Mouse (Mus musculus) small intestine, adult 2 months (tissue): ENCODE data around the gene Apbb2. TPM values are rescaled to one million over a fixed set of nuclear protein-coding genes. Genes with fewer than 3 reads are reported as not detected.

Experiments used
- H3K27ac ChIP-seq: fragments of 200-500 bp; 2 replicates; pipeline ENCODE4 v1.5.1; 2012; ENCODE audit warnings: low read depth, low read length, control low read depth, inconsistent platforms; ENCODE audit not compliant: insufficient read depth
- H3K27me3 ChIP-seq: fragments of 200-500 bp; 2 replicates; pipeline ENCODE4 v1.6.1; 2012; ENCODE audit warnings: mild to moderate bottlenecking, moderate library complexity, low read length, inconsistent platforms; ENCODE audit not compliant: control insufficient read depth, insufficient read depth
- H3K36me3 ChIP-seq: fragments of 200-500 bp; 2 replicates; pipeline ENCODE4 v1.6.1; 2012; ENCODE audit warnings: mild to moderate bottlenecking, low read length, control low read depth, inconsistent platforms; ENCODE audit not compliant: control insufficient read depth, insufficient read depth
- H3K4me1 ChIP-seq: fragments of 200-500 bp; 2 replicates; pipeline ENCODE4 v1.6.1; 2012; ENCODE audit warnings: low read length, inconsistent platforms, mixed read lengths; ENCODE audit not compliant: control insufficient read depth, insufficient read depth, insufficient read length
- H3K4me3 ChIP-seq: fragments of 200-500 bp; 2 replicates; pipeline ENCODE4 v1.5.1; 2012; ENCODE audit warnings: low read depth, mild to moderate bottlenecking, control low read depth, inconsistent platforms, low read length, moderate library complexity
- CTCF ChIP-seq: fragments of 200-500 bp; IDR thresholded peaks from 2 replicates; pipeline ENCODE4 v1.5.1; 2012; ENCODE audit warnings: low read depth, mild to moderate bottlenecking, control low read depth, inconsistent platforms, low read length, moderate library complexity, mixed read lengths; ENCODE audit not compliant: insufficient replicate concordance, insufficient read length; ENCODE audit errors: extremely low read depth
- POLR2A ChIP-seq: fragments of 200-500 bp; IDR thresholded peaks from 2 replicates; pipeline ENCODE4 v1.6.1; 2012; ENCODE audit warnings: low read depth, mild to moderate bottlenecking, control low read depth, inconsistent platforms, low read length, moderate library complexity
- WGBS: fragments of 180-500 bp; shearing (Covaris S2); methylation state at CpG from one replicate; pipeline ENCODE4 v1.1.7; 2018; 5-methylcytosine and 5-hydroxymethylcytosine counted together
- polyA plus RNA-seq: library from polyadenylated mRNA; depleted of rRNA; stranded (reverse); fragments of >200 nt; gene quantifications from 2 replicates; pipeline ENCODE4 v1.2.3, GENCODE M21; 2012

Gene Apbb2
- polyA plus RNA-seq, 1 experiment: 8.3 TPM

DNA sequence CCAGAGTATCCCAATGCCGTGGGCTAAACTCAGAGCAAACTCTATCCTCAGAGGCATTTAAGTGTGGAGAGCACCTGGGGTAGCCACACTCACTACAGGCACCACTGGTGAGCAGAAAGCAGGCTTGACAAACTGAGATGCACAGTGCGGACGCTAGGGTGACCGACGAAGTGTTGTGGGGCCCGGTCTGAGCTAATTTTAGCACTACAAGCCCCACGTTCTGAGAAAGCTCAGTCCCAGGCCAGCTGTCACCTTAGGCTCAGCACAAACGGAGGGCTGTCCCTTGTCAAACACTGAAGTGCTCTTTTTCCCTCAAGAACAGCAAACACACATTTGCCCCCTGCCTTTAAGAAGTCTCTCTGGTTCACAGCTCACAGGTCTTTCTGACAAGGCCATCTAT lies 201.3 kb downstream of the Apbb2 start:
- no peaks in the 10 kb centered on the region; the same call in 1 of the 2 replicates for H3K36me3 ChIP-seq
- 72% methylated on average over 8 of the region's 8 CpGs for WGBS
- no peak overlapping the region for H3K27ac ChIP-seq
- H3K4me3 ChIP-seq: no peak overlapping the region
- TF ChIP-seq POLR2A: no peak
- TF ChIP-seq CTCF: no peak
- no peaks in the 10 kb centered on the region for H3K4me1 ChIP-seq
- no peaks in the 10 kb centered on the region for H3K27me3 ChIP-seq

DNA sequence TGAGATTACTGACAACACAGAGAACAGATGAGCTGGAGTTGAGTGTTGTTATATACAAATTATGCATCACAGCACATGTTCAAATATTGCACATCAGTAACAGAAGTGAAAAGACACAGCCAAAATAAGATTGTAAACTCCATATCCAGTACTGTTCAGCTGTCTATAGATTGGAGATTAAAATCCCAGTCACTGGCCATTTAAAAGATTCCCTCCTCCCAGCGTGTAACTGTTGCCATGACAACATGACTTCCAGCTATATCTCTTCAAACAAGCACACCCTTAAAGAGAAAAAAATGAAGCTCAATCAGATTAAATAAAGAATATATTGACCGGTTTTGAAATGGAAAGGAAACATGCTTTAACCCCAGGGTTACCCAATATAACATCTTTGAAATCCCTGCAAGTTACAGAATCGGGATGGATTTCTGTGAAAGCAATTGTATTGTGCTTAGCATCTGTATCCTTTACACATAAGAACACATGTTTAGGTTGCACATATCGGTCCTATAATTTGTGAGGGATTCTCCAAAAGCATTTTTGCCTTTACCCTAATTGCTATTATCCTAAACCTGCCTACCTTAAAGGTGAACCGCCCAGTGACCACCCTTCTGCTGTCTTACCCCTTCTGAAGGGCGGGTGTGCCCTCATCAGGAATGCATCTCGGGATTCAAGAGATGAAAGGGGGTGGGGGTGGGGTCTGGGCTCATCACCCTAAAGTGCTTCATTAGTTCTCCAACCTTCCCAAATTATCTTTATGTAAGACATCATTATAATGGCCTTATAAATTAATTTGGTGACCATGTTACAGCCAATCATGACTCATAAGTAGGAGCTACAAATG lies 202.7 kb downstream of the Apbb2 start:
- WGBS: 78% methylated on average over 7 of the region's 7 CpGs
- H3K36me3 ChIP-seq: no peaks in the 10 kb centered on the region; the same call in 1 of the 2 replicates
- H3K27ac ChIP-seq: no peak overlapping the region
- H3K4me1 ChIP-seq: no peaks in the 10 kb centered on the region
- no peak overlapping the region for H3K4me3 ChIP-seq
- TF ChIP-seq CTCF (no peak), POLR2A (no peak)
- H3K27me3 ChIP-seq: no peaks in the 10 kb centered on the region

DNA sequence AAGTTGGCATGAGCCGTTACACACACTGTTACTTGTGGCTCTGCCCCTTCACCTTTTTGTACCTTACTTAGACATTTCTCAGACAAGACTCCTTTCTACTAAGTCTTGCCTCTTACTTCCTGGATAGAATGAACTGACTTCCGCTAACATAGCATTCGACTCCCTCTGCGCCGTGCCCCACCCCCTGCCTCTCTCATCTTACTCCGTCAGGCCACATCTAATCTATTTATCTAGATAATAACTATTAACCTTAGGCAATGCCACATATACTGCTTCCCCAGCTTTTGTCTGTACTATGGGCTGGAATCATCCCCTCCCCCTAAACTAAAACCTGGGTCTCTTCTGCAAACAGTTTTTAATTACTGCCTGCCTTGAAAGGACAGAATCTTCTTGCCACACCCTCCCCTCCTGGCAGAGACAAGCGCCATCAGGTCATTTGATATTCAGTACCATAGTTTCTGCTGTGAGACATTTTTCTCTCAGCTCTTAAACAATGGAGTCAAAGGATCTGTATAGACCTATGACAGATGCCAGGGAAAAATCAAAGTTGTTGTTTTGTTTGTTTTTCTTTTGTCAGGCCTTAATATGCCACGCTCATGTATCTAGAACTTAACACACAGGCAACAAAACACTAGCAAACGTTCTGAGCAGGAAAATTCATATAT lies 203.4 kb downstream of the Apbb2 start:
- Histone ChIP-seq H3K4me1 (no peaks in the 10 kb centered on the region), H3K27me3 (no peaks in the 10 kb centered on the region), H3K4me3 (no peak overlapping the region), H3K36me3 (no peaks in the 10 kb centered on the region; the same call in 1 of the 2 replicates), H3K27ac (no peak overlapping the region)
- TF ChIP-seq CTCF (no peak), POLR2A (no peak)
- WGBS: 67% methylated on average over 9 of the region's 9 CpGs

DNA sequence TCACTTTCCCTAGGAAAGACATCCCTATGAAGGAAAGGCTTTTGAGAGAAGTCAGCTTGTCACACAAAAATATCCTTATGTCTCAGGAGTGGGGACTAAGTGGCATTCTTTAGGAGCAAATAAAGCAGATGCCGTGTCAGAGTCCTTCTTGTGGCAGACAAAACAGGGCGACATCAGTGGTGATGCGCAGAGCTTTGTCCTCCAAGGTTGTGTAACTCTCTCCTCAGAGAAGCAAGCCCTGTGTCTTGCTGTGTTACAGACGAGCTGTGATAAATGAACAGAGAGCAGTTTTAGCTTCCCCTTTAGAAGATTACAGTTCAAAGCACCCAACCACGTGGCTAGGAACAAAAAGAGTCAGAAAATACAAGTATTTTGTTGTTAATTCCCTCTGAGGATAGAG lies 205.2 kb downstream of the Apbb2 start:
- Histone ChIP-seq H3K27ac (no peak overlapping the region), H3K4me1 (no peaks in the 10 kb centered on the region), H3K4me3 (no peak overlapping the region), H3K36me3 (no peaks in the 10 kb centered on the region; the same call in 1 of the 2 replicates), H3K27me3 (no peaks in the 10 kb centered on the region)
- 79% methylated on average over 5 of the region's 5 CpGs for WGBS
- TF ChIP-seq POLR2A: no peak
- TF ChIP-seq CTCF: no peak

DNA sequence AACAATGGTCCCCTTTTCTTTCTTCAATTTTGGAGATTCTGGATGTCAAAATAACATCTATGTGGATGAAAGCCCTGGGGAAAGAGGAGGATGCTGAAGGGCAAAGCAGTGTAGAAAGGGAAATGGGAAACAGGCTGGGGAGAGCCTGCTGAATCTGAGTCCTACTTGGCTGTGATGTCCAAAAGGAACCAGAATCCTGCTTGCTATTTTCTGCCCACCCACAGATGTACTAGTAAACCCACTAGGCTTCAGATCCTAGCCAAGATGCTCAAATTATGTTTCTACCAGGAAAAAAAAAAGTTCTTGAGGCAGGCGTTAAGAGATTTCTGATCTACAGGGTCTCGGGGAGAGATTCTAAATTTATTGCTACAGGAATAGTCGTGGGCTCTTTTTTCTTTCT lies 205.8 kb downstream of the Apbb2 start:
- WGBS: 90% methylated on average over 3 of the region's 3 CpGs

DNA sequence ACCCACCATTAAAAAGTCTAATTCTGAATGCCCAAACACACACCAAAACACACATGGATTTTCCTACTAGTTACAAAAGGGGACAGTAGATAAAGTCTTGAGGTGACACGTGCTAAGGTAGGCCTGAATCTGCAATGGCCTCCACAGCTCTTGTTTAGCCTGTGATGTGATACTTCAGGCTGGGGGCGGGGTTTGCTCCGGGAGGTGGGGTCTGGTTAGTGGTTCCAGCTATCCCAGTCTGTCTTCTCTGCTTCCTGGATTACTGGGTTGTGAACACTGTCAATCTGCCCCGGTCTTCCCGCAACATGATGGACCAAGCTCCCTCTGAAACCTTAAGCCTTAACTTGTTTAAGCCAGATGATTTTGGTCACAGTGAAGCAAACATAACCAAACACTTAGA lies 210.0 kb downstream of the Apbb2 start:
- WGBS: 86% methylated on average over 5 of the region's 5 CpGs
- TF ChIP-seq POLR2A: no peak
- TF ChIP-seq CTCF: no peak
- no peak overlapping the region for H3K4me3 ChIP-seq
- H3K27ac ChIP-seq: no peak overlapping the region
- H3K27me3 ChIP-seq: no peaks in the 10 kb centered on the region
- H3K36me3 ChIP-seq: peaks cover 3% of the 10 kb centered on the region
- H3K4me1 ChIP-seq: no peaks in the 10 kb centered on the region

More for the DNA sequence above, 205.8 kb downstream of the Apbb2 start:
- H3K27ac ChIP-seq: no peak overlapping the region
- no peaks in the 10 kb centered on the region; the same call in 1 of the 2 replicates for H3K36me3 ChIP-seq
- H3K4me1 ChIP-seq: no peaks in the 10 kb centered on the region
- TF ChIP-seq CTCF: no peak
- no peak for TF ChIP-seq POLR2A
- no peak overlapping the region for H3K4me3 ChIP-seq
- no peaks in the 10 kb centered on the region for H3K27me3 ChIP-seq

DNA sequence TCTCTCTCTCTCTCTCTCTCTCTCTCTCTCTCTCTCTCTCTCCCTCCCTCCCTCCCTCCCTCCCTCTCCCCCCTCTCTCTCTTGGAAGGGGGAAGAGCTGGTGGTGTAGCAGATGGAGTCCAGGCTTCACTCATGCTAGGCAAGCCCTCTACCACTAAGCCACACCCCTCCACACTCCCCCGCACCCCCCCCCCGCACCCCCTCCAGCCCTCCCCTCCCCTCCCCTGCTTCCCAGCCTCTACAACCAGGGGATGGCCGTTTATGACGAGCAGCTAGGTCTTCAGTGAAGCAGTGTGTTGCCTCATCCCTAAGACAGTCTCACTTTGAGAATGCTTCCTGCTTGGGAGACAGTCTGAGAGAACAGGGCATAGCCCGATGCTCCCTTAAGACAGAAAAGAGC lies 210.6 kb downstream of the Apbb2 start:
- Histone ChIP-seq H3K4me1 (no peaks in the 10 kb centered on the region), H3K27ac (no peak overlapping the region), H3K27me3 (no peaks in the 10 kb centered on the region), H3K36me3 (peaks cover 3% of the 10 kb centered on the region), H3K4me3 (no peak overlapping the region)
- 59% methylated on average over 5 of the region's 5 CpGs for WGBS
- TF ChIP-seq POLR2A: no peak
- no peak for TF ChIP-seq CTCF
